Mouse (Mus musculus) kidney, embryonic 14.5 days (tissue): ENCODE data around the gene Enc1. TPM values are rescaled to one million over a fixed set of nuclear protein-coding genes. Genes with fewer than 3 reads are reported as not detected.
A peak's percentile ranks its signal among the peaks of the same experiment; 100 is the strongest.

Experiments
- ATAC-seq: fragments of 200-750 bp; cut with Nextera tagmentation; 2 replicates; pipeline ENCODE4 v1.8.0; 2017; ENCODE audit warnings: moderate number of reproducible peaks, mild to moderate bottlenecking, moderate TSS enrichment, moderate library complexity; ENCODE audit not compliant: low FRiP score, low TSS enrichment
- H3K27ac ChIP-seq: fragments of 300-500 bp; sonication (generic); 2 replicates; pipeline ENCODE4 v1.5.1; 2014; ENCODE audit warnings: low read depth, mild to moderate bottlenecking, low read length, moderate library complexity, mixed read lengths
- H3K27me3 ChIP-seq: fragments of 300-500 bp; sonication (generic); 2 replicates; pipeline ENCODE4 v1.6.1; 2014; ENCODE audit warnings: mild to moderate bottlenecking, low read length; ENCODE audit not compliant: control insufficient read depth, insufficient read depth
- H3K36me3 ChIP-seq: fragments of 300-500 bp; sonication (generic); 2 replicates; pipeline ENCODE4 v1.6.1; 2014; ENCODE audit warnings: low read length, mixed read lengths; ENCODE audit not compliant: control insufficient read depth, insufficient read depth
- H3K4me1 ChIP-seq: fragments of 300-500 bp; sonication (generic); 2 replicates; pipeline ENCODE4 v1.6.1; 2014; ENCODE audit warnings: low read length, mixed read lengths; ENCODE audit not compliant: control insufficient read depth, insufficient read depth
- H3K4me2 ChIP-seq: fragments of 300-500 bp; sonication (generic); replicated peaks from 2 replicates; pipeline ENCODE4 v1.6.1; 2014; ENCODE audit warnings: low read depth, mild to moderate bottlenecking, low read length
- H3K4me3 ChIP-seq: fragments of 300-500 bp; sonication (generic); 2 replicates; pipeline ENCODE4 v1.5.1; 2014; ENCODE audit warnings: mild to moderate bottlenecking, low read length
- H3K9ac ChIP-seq: fragments of 300-500 bp; sonication (generic); 2 replicates; pipeline ENCODE4 v1.6.1; 2014; ENCODE audit warnings: low read depth, mild to moderate bottlenecking, low read length, moderate library complexity
- H3K9me3 ChIP-seq: fragments of 300-500 bp; sonication (generic); 2 replicates; pipeline ENCODE4 v1.6.1; 2016; ENCODE audit warnings: low read length; ENCODE audit not compliant: control insufficient read depth
- WGBS: fragments of 180-500 bp; shearing (Covaris S2); extraction: QIAGEN DNeasy Blood & Tissue Kit; methylation state at CpG from one replicate; pipeline ENCODE4 v1.1.7; 2014; 5-methylcytosine and 5-hydroxymethylcytosine counted together
- polyA plus RNA-seq: library from polyadenylated mRNA; unstranded; fragments of >200 nt; fragmentation: Nextera tagmentation; extraction: Ambion mirVana; gene quantifications from 2 replicates; pipeline ENCODE4 v1.2.1, GENCODE M21; 2014

Gene Enc1
- polyA plus RNA-seq, 1 experiment from 2014 or later: 14.2 TPM

GRCm38 (mm10) chr13:97201896-97202295, 39.0 kb upstream of the Enc1 start:
- 83% methylated on average over 4 of the region's 4 CpGs for WGBS

GRCm38 (mm10) chr13:97205052-97205701, 35.7 kb upstream of the Enc1 start:
- Histone ChIP-seq H3K9me3 (no peaks in the 10 kb centered on the region), H3K4me1 (no peaks in the 10 kb centered on the region), H3K36me3 (no peaks in the 10 kb centered on the region), H3K27ac (no peak overlapping the region), H3K27me3 (no peaks in the 10 kb centered on the region), H3K4me2 (peak overlapping the region; percentile 62), H3K4me3 (peak overlapping the region; percentile 34), H3K9ac (peak overlapping the region; percentile 44; the same call in 1 of the 2 replicates)
- 10% methylated on average over 18 of the region's 18 CpGs for WGBS
- ATAC-seq: peak; percentile 83

More at GRCm38 (mm10) chr13:97201896-97202295, 39.0 kb upstream of the Enc1 start:
- Histone ChIP-seq H3K9me3 (no peaks in the 10 kb centered on the region), H3K27me3 (no peaks in the 10 kb centered on the region), H3K9ac (no peak overlapping the region), H3K27ac (no peak overlapping the region), H3K4me3 (no peak overlapping the region), H3K4me2 (no peak overlapping the region), H3K4me1 (no peaks in the 10 kb centered on the region), H3K36me3 (no peaks in the 10 kb centered on the region)
- no peak for ATAC-seq

- ATAC-seq: no peak
- 85% methylated on average over 2 of the region's 2 CpGs for WGBS
- H3K27ac ChIP-seq: no peak overlapping the region
- no peak overlapping the region for H3K4me3 ChIP-seq
- no peaks in the 10 kb centered on the region for H3K27me3 ChIP-seq
- H3K4me1 ChIP-seq: no peaks in the 10 kb centered on the region
- no peaks in the 10 kb centered on the region for H3K9me3 ChIP-seq
- no peaks in the 10 kb centered on the region for H3K36me3 ChIP-seq
- no peak overlapping the region for H3K9ac ChIP-seq
- no peak overlapping the region for H3K4me2 ChIP-seq
Observed at GRCm38 (mm10) chr13:97206046-97206445, 34.9 kb upstream of the Enc1 start.

GRCm38 (mm10) chr13:97207472-97208111, 33.3 kb upstream of the Enc1 start:
- no peak for ATAC-seq
- Histone ChIP-seq H3K4me1 (no peaks in the 10 kb centered on the region), H3K36me3 (no peaks in the 10 kb centered on the region), H3K9me3 (no peaks in the 10 kb centered on the region), H3K27me3 (no peaks in the 10 kb centered on the region), H3K27ac (no peak overlapping the region), H3K4me2 (no peak overlapping the region), H3K4me3 (no peak overlapping the region), H3K9ac (no peak overlapping the region)
- WGBS: 78% methylated on average over 7 of the region's 7 CpGs

- H3K4me2 ChIP-seq: no peak overlapping the region
- no peaks in the 10 kb centered on the region for H3K9me3 ChIP-seq
- no peak overlapping the region for H3K4me3 ChIP-seq
- no peak for ATAC-seq
- 53% methylated on average over 7 of the region's 7 CpGs for whole genome bisulfite sequencing
- H3K36me3 ChIP-seq: no peaks in the 10 kb centered on the region
- no peak overlapping the region for H3K27ac ChIP-seq
- H3K9ac ChIP-seq: no peak overlapping the region
- H3K27me3 ChIP-seq: no peaks in the 10 kb centered on the region
- no peaks in the 10 kb centered on the region for H3K4me1 ChIP-seq
Observed at GRCm38 (mm10) chr13:97208112-97208478, 32.8 kb upstream of the Enc1 start.

- H3K27ac ChIP-seq: no peak overlapping the region
- ATAC-seq: no peak
- no peak overlapping the region for H3K4me2 ChIP-seq
- no peak overlapping the region for H3K9ac ChIP-seq
- WGBS: 83% methylated on average over 3 of the region's 3 CpGs
- no peak overlapping the region for H3K4me3 ChIP-seq
- no peaks in the 10 kb centered on the region for H3K9me3 ChIP-seq
- H3K27me3 ChIP-seq: no peaks in the 10 kb centered on the region
- H3K4me1 ChIP-seq: no peaks in the 10 kb centered on the region
- H3K36me3 ChIP-seq: no peaks in the 10 kb centered on the region
Observed at GRCm38 (mm10) chr13:97208500-97209010, 32.4 kb upstream of the Enc1 start.

GRCm38 (mm10) chr13:97214583-97215268, 26.2 kb upstream of the Enc1 start:
- Histone ChIP-seq H3K9me3 (no peaks in the 10 kb centered on the region), H3K27me3 (no peaks in the 10 kb centered on the region), H3K4me1 (peaks cover 3% of the 10 kb centered on the region; the same call in 1 of the 2 replicates), H3K9ac (no peak overlapping the region), H3K27ac (no peak overlapping the region), H3K36me3 (no peaks in the 10 kb centered on the region), H3K4me3 (no peak overlapping the region), H3K4me2 (no peak overlapping the region)
- 61% methylated on average over 3 of the region's 3 CpGs for WGBS
- ATAC-seq: no peak

- Histone ChIP-seq H3K36me3 (no peaks in the 10 kb centered on the region), H3K9ac (no peak overlapping the region), H3K9me3 (no peaks in the 10 kb centered on the region), H3K4me2 (no peak overlapping the region), H3K27ac (no peak overlapping the region), H3K4me1 (peaks cover 3% of the 10 kb centered on the region; the same call in 1 of the 2 replicates), H3K4me3 (no peak overlapping the region), H3K27me3 (no peaks in the 10 kb centered on the region)
- ATAC-seq: 0 out of 2 replicates have a peak, but pooled peaks have one; percentile 32
- 45% methylated on average over 4 of the region's 4 CpGs for WGBS
Observed at GRCm38 (mm10) chr13:97215563-97215962, 25.3 kb upstream of the Enc1 start.

GRCm38 (mm10) chr13:97216196-97216595, 24.7 kb upstream of the Enc1 start:
- H3K4me2 ChIP-seq: no peak overlapping the region
- no peaks in the 10 kb centered on the region for H3K9me3 ChIP-seq
- H3K4me3 ChIP-seq: no peak overlapping the region
- ATAC-seq: 0 out of 2 replicates have a peak, but pooled peaks have one; percentile 35
- WGBS: 26% methylated on average over 5 of the region's 5 CpGs
- H3K36me3 ChIP-seq: no peaks in the 10 kb centered on the region
- H3K4me1 ChIP-seq: peaks cover 3% of the 10 kb centered on the region; the same call in 1 of the 2 replicates
- no peak overlapping the region for H3K27ac ChIP-seq
- no peaks in the 10 kb centered on the region for H3K27me3 ChIP-seq
- no peak overlapping the region for H3K9ac ChIP-seq
